Mouse (Mus musculus): ENCODE measurements around the gene Osbpl11.
"Not testable (repeated sequence)": the region's sequence is repeated elsewhere in the genome, so short reads cannot be mapped to it uniquely, and the experiment has no call there.

The Osbpl11 gene

GRCm38 (mm10) chr16:33177722-33178121, 7.1 kb upstream of the Osbpl11 start:
- DNase-seq (ENCODE audit: low spot score): no peak

- no peak for DNase-seq (ENCODE audit: low spot score)
These were observed 6.4 kb upstream of the Osbpl11 start for GRCm38 (mm10) chr16:33178278-33179074.

- not testable (repeated sequence) for DNase-seq (ENCODE audit: low spot score)
These were observed 5.6 kb upstream of the Osbpl11 start for GRCm38 (mm10) chr16:33179222-33179621.

GRCm38 (mm10) chr16:33179911-33180310, 5.0 kb upstream of the Osbpl11 start:
- DNase-seq (ENCODE audit: low spot score): no peak

- DNase-seq (ENCODE audit: low spot score): no peak
These were observed 4.1 kb upstream of the Osbpl11 start for GRCm38 (mm10) chr16:33180793-33181192.

GRCm38 (mm10) chr16:33185261-33186046, 583 bp downstream of the Osbpl11 start:
- peak; percentile 20 for DNase-seq (ENCODE audit: low spot score)

GRCm38 (mm10) chr16:33186134-33186533, 1.3 kb downstream of the Osbpl11 start:
- no peak for DNase-seq (ENCODE audit: low spot score)

- DNase-seq (ENCODE audit: low spot score): no peak
These were observed 3.2 kb downstream of the Osbpl11 start for GRCm38 (mm10) chr16:33188076-33188475.

- DNase-seq (ENCODE audit: low spot score): no peak
These were observed 6.8 kb downstream of the Osbpl11 start for GRCm38 (mm10) chr16:33191671-33192091.

GRCm38 (mm10) chr16:33192280-33192679, 7.4 kb downstream of the Osbpl11 start:
- no peak for DNase-seq (ENCODE audit: low spot score)

GRCm38 (mm10) chr16:33193649-33194048, 8.8 kb downstream of the Osbpl11 start:
- no peak for DNase-seq (ENCODE audit: low spot score)

- no peak for DNase-seq (ENCODE audit: low spot score)
These were observed 10.9 kb downstream of the Osbpl11 start for GRCm38 (mm10) chr16:33195686-33196313.

- DNase-seq (ENCODE audit: low spot score): no peak
These were observed 11.7 kb downstream of the Osbpl11 start for GRCm38 (mm10) chr16:33196578-33196977.

- DNase-seq (ENCODE audit: low spot score): no peak
These were observed 15.7 kb downstream of the Osbpl11 start for GRCm38 (mm10) chr16:33200589-33200988.

- no peak for DNase-seq (ENCODE audit: low spot score)
These were observed 25.9 kb downstream of the Osbpl11 start for GRCm38 (mm10) chr16:33210812-33211211.

GRCm38 (mm10) chr16:33216313-33217003, 31.6 kb downstream of the Osbpl11 start:
- no peak for DNase-seq (ENCODE audit: low spot score)

GRCm38 (mm10) chr16:33217553-33218085, 32.7 kb downstream of the Osbpl11 start:
- not testable (repeated sequence) for DNase-seq (ENCODE audit: low spot score)

- no peak for DNase-seq (ENCODE audit: low spot score)
These were observed 37.6 kb downstream of the Osbpl11 start for GRCm38 (mm10) chr16:33222482-33222881.

GRCm38 (mm10) chr16:33224381-33224780, 39.5 kb downstream of the Osbpl11 start:
- DNase-seq (ENCODE audit: low spot score): no peak

GRCm38 (mm10) chr16:33234128-33234527, 49.3 kb downstream of the Osbpl11 start:
- no peak for DNase-seq (ENCODE audit: low spot score)

GRCm38 (mm10) chr16:33236151-33236550, 51.3 kb downstream of the Osbpl11 start:
- DNase-seq (ENCODE audit: low spot score): no peak

- no peak for DNase-seq (ENCODE audit: low spot score)
These were observed 54.4 kb downstream of the Osbpl11 start for GRCm38 (mm10) chr16:33239305-33239704.

All from urinary bladder, postnatal 10 days (tissue).